Mouse (Mus musculus): ENCODE results near the gene Lrrc36.

DNA sequence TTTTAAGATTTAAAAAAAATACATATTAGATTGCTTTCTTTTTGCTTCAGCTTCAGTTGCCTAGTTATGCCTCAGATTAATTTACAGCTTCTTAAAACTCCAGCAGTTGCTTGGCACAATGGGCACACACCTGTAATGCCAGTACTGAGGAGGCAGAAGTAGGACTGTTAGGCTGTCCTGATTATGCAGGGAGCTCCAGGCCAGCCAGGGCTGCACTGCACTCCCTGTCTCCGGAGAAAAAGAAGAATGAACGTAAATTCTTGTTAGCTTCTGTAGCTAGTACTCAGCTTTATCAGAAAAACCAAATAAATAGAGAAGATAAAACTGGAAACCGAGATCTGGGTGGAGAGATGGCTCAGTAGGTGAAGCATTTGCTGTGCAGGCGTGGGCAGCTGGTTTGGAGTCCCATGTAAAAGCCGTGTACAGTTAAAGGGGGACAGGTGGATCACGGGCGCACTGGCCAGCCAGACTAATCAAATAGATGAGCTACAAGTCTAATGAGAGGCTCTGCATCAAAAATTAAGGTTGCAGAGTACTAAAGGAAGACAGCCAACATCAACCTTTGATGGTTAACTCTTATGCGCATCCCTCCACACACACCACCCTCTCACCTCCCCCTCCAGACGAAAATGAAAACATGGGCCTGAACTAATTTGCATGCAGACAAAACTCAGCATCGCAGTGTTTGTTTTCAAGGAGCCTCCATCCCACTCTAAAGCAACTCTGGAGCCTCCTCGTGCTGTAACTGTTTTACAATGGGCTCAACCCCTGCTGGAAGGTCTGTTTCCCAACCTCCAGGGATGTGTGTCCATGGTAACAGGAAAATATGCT, 32.1 kb downstream of the Lrrc36 start:
- TF ChIP-seq CTCF (IDR thresholded peaks at IDR 0.05; ENCODE audit: control insufficient read depth, insufficient read depth, low read length): no peak
- no peak for TF ChIP-seq POLR2A (IDR thresholded peaks at IDR 0.05; ENCODE audit: borderline replicate concordance, control insufficient read depth, low read depth, low read length)

Measured in bone marrow, adult 2 months (tissue).